Mouse (Mus musculus) testis, postnatal 10 days (tissue): ENCODE results near the gene Metrn.
A peak's percentile ranks its signal among the peaks of the same experiment; 100 is the strongest.

Experiments
- DNase-seq: peaks from one replicate; pipeline ENCODE4 v3.0.0; 2021; ENCODE audit warnings: low spot score

Gene Metrn

GRCm38 (mm10) chr17:25796951-25797369, at the start of gene Metrn:
Metrn (minus strand) TSS chr17:25797136.
- peak; percentile 95 for DNase-seq

DNA sequence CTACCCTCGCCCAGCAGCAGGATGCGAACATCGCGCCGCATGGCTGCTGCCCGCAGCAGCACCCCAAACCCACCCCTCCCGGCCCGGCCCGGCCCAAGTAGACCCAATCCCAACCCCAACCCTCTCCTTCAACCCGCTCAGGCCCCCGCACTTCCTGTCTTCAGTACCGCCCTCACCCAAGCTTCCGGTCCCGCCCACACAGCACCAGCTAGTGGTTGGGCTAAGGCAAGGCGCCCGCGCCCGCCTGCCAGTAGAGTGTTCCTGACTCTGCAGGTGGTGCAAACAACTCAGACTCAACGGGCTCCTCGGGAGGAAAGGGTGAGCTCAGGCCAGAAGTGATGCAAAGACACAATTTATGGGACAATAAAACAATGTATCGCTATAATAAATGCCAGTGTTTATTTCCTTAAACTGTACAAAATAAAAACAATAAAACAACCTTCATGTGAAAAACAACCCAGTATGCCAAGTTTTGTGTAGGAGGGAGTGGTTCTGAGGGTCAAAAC, 47.5 kb upstream of the Metrn start, which contains the start of gene Rhot2:
Gene Rhot2, minus strand, starts transcription at position 456 of the 506 bp plus-strand sequence.
- DNase-seq: peak; percentile 96

GRCm38 (mm10) chr17:25843636-25844395, 46.9 kb upstream of the Metrn start:
- no peak for DNase-seq

DNA sequence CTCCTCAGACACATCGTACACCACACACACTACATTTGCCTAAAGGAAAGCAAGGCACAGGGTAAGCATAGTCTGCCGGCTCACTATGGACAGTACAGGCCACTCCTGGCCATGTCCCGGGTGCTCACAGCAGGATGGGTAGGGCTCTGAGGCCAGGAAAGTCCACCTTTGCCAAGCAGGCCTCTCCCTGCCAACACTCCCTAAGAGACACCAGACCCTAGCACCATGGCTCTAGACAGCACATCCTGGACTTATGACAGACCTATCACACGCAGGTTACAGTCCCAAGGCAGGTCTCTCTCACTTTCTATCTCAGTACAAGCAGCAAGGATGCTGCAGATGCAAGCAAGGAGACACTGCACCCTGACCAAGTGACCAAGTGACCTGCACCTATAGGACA, 46.2 kb upstream of the Metrn start:
- no peak for DNase-seq

DNA sequence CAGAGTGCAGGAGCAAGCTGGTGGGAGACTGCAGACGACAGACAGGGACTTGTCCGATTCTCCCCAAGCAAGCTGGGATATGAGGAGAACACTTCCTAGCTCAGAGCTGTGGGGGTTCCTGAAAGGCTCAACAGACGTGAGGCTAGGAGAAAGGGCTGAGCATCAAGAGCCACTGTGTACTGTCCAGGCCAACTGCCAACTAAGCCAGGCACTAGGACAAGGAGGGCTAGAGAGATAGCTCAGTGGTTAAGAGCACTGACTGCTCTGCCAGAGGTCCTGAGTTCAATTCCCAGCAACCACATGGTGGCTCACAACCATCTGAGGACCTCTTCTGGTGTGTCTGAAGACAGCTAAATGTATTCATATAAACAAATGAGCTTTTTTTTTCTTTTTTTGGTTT, 45.6 kb upstream of the Metrn start:
- no peak for DNase-seq

DNA sequence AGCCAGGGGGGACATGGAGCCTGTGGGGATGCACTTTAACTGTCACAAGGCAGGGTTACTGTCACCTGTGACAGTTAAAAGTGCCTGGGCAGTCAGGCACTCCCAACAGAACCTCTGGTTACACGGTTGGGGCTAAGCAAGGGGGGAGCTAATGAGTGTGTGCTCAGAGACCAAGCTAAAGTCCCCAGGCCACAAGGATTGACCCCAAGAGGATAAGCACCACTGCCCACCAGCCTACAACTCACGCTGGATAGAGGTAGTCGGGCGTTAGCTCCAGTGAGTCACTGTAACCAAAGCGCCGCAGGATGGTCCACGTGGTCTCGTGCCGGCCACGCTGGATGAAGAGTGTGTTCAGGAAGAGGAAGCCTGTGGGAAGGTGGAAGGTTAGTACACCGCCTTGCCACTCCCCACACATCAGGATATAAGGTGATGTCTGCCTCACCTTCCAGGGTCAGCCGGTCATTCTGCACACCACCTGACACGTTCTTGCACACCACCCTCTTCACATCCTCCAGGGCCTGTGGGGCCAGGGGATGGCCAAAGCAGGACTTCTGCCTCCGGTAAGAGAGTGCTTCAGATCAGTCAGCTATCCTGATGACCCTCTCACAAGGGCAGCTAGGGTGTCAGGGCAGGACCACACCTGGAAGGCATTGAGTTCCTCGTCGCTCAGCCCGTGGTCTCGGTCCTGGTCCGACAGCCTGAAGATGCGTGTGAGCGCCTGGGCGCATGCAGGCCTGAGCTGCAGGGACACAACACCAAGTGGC, 44.4 kb upstream of the Metrn start, which contains the start of gene Gm20683:
Gene Gm20683, minus strand, starts transcription at position 647 of the 764 bp plus-strand sequence.
- DNase-seq: no peak

DNA sequence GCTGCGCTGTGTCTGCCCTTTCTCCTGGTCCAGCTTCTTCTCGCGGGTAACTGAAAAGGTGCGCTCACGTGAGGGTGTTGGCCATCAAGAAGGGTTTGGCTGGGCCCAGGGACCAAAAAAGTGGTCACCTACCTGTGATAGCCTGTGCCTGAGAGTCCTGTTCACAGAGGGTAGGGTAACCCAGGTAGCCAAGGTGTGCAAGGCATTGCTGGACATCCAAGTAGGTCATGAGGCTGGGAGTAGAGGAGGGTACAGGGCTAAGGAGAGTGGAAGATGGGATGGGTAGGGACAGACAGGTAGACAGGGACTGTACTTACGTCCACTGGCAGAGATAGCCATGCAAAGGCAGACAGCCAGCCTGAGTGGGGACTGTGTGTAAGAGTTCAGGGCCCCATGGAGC, 43.6 kb upstream of the Metrn start:
- DNase-seq: no peak

DNA sequence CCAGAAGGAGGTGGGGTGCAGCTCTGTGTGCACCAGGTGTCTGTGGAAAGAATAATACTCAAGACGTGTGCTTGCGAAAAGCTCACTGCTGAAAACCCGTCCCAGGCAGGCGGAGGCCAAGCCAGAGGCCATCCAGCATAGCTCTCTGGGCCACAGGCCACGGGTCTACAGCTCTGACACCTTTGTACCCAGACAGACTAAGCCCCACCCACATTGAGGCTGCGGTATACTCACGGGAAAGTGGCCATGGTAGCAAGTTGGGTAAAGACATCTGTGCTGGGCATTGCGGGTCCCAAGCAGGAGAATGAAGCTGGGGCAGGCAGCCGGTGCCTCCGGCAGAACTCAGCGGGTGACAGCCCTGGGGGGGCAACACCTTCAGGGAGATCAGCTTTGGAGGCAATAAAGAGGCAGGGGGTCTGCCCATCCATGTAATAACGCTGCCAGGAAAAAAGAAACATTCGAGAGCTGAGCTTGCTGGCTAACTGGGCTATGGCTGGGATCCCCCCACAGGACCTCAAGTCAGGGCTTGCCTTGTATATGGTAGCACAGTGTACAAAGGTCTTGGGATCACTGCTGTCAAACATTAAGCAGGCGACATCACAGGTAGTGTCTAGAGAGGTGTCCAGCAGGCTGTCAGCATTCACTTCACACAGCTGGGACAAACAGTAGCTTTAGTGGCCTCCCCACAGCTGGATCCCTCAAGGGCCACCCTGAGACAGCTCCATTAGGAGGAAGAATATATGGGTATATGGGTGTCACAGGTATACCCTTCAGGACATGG, 42.7 kb upstream of the Metrn start:
- DNase-seq: no peak

DNA sequence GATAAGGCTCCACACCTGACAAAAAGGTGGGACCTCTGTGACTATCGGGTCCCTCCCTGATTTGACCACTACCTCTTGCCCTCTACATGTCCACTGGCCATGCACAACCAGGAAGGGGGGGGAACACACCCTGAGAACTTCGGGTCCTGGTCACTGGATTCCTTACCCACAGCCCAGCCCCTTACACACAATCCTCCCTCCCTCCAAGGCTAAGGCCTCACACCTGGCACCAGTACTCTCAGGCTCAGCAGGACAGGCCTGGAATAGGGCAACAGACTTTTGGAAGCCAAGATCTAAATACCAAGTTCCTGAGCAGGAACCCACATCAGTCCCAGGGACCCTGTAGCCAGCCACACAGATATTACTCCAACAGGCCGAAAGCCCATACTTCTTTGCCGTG, 42.0 kb upstream of the Metrn start:
- no peak for DNase-seq

DNA sequence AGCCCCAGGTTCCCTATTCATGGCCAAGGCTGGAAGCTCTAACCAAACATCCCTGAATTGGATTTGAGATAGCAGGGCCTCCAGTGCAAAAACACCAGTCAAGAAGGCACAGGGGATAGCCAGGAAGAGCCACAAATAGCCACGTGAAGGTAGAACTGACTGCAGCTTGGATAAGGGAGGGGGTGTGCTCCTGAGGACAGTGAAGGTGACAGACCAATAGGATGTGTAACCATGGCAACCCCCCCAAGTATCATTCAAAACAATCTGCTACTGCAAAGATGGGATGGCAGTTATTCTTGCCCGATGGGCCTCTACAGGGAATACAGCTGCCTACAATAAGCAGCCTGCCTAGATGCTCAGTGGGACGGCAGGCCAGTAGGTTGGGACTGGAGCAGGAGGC, 40.6 kb upstream of the Metrn start:
- DNase-seq: no peak

DNA sequence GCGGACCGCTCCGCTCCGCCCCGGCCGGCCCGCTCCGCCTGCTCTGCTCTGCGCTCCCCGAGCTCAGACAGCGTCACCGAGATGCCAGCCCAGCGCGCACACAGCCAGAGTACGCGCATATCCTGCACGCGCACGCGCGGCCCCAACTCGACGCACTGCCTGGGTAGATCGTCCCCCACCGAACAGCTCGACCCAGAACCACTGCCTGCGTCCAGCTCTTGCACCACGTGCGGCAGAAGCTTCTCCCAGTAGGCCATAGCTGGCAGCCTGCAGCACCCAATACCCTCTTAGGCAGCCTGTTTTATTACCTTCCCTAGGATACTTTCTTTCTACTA, 40.1 kb upstream of the Metrn start, which contains the start of gene Rhbdl1:
Gene Rhbdl1, minus strand, starts transcription at position 220 of the 335 bp plus-strand sequence.
- peak; percentile 84 for DNase-seq

GRCm38 (mm10) chr17:25836397-25837075, 39.6 kb upstream of the Metrn start:
- peak; percentile 83 for DNase-seq

GRCm38 (mm10) chr17:25835816-25836215, 38.9 kb upstream of the Metrn start:
- DNase-seq: no peak

GRCm38 (mm10) chr17:25835301-25835700, 38.4 kb upstream of the Metrn start:
- no peak for DNase-seq

DNA sequence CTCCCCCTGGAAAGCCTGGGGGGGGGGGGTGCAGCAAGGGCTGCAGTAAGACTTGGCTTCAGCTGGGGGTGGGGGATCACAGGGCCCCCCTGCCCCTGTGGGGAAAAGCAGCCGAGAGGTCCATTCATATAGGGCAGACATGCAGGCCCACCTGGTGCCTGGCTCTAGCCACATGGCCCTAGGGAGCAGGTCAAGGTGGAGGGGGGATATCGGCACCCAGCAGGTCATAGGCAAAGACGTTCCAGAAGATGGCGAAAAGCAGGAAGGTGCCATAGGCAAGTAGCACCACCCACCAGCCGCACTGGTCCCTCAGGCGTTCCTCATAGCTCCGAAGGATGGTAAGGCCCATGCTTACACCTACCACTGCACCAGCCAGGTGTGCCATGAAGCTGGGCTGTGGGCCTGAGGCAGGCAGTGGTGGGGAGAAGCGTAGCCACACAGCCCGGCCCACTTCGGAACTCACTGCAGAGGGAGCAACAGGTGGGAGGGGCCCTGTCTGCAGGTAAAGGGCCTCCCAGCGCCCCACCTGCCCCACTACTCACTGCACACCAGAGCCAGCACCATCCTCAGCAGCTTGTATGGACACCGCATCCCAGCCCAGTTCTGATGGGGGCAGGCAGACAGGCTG, 37.8 kb upstream of the Metrn start:
- DNase-seq: no peak

DNA sequence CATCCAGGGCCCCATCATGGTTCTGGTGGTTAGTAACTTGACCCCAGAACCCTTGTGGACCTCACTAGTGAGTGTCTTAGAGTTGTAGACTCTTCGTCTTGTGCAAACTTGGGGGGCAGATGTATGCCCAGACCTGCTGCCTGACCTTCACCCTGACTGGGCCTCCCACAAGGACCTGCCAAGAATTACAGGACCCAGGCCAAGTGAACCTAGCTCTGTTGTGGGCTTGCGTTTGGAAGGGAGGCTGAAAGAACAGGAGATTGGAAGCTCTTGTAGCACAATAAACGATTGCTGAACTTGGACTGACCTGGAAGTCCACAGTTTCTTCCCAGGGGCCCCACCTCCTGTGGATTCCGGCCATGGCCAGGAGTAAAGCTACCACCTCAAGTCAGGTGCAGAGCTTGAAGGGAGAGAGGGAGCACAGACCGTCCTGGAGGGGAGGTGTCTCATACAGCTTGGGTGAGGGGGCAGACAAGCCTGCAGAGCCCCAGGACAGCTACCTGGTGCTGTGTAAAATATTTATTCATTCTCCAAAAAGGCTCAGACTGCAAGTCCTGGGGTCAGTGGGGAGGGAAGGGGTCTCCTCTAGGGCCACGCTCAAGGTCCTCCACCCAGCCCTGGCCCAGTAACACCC, 37.1 kb upstream of the Metrn start:
- DNase-seq: no peak

- DNase-seq: peak; percentile 93
Measured at GRCm38 (mm10) chr17:25833291-25833663, 36.3 kb upstream of the Metrn start, which contains the start of gene Stub1. Stub1 (minus strand) TSS chr17:25833404.

- DNase-seq: peak; percentile 100
Measured at GRCm38 (mm10) chr17:25832436-25833290, 35.7 kb upstream of the Metrn start.

DNA sequence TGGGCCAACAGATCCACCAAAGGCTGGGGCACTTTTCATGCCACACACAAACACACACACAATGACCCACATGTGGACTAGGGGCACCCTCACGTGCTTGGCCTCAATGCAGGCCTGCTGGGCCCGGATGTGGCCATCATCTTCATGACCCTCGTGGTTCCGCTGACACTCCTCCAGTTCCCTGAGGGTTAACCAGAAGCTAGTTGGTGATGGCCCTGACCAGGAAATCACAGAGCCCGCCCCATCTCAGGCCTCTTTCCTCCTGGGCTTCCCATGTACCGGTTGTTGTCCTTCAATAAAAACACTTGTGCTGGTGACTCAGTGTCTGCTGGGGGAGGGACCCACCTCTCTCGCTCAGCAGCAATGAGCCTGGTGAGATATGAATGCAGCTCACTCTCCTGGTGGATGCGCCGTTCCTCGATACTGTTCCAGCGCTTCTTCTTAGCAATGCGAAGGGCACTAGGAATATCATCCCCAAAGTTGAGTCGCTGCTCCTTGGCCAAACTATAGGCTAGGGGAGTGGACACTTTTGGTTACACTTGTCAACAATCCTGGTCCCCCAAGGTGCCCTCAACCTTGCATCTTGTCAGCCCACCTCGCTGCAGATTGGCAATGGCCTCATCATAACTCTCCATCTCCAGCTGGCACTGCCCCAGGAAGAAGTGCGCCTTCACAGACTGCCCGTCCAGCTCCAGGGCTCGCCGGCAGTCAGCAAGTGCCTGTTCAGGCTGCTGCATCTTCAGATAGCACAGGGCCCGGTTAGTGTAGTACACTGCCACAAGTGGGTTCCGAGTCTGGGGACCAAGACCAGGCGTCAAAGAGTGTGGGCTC, 34.7 kb upstream of the Metrn start:
- DNase-seq: peak; percentile 70
